Mouse (Mus musculus): ENCODE measurements around the gene Zcchc7. TPM values are rescaled to one million over a fixed set of nuclear protein-coding genes. Genes with fewer than 3 reads are reported as not detected.
"Not testable (repeated sequence)": the region's sequence is repeated elsewhere in the genome, so short reads cannot be mapped to it uniquely, and the experiment has no call there.

The Zcchc7 gene
- polyA plus RNA-seq, 1 experiment: 3.5 TPM

DNA sequence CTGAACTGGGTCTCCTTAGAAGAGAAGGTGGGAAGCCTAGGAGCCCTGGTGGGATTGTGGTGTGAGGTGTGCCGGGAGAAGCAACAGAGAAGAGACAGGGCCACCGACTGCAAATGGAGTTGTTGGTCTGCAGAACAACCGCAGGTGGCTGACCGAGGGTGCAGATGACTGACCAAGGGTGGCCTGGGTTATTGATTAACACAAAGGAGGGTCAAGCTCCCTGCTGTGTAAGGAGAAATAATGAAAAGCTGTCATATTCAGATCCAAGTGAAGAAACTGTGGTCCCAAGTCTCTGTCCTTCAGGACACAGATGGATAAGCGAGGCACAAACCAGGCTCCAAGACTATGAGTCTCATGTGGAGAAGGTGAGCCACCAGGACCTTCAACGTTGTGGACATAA is 187.8 kb downstream of the Zcchc7 start:
- Histone ChIP-seq H3K27ac (ENCODE audit: insufficient read depth, low read depth, low read length) (no peak overlapping the region), H3K4me3 (ENCODE audit: low read depth, low read length) (no peak overlapping the region), H3K4me1 (ENCODE audit: control insufficient read depth, insufficient read depth, insufficient read length, low read length) (no peaks in the 10 kb centered on the region), H3K36me3 (ENCODE audit: control insufficient read depth, insufficient read depth, low read length) (no peaks in the 10 kb centered on the region), H3K27me3 (ENCODE audit: control insufficient read depth, insufficient read depth, low read length) (no peaks in the 10 kb centered on the region)
- WGBS: 48% methylated on average over 6 of the region's 6 CpGs
- TF ChIP-seq POLR2A (IDR thresholded peaks at IDR 0.05; ENCODE audit: low read depth, low read length): no peak
- no peak for TF ChIP-seq CTCF (IDR thresholded peaks at IDR 0.05; ENCODE audit: extremely low read depth, insufficient read length, insufficient replicate concordance, low read depth, low read length)

DNA sequence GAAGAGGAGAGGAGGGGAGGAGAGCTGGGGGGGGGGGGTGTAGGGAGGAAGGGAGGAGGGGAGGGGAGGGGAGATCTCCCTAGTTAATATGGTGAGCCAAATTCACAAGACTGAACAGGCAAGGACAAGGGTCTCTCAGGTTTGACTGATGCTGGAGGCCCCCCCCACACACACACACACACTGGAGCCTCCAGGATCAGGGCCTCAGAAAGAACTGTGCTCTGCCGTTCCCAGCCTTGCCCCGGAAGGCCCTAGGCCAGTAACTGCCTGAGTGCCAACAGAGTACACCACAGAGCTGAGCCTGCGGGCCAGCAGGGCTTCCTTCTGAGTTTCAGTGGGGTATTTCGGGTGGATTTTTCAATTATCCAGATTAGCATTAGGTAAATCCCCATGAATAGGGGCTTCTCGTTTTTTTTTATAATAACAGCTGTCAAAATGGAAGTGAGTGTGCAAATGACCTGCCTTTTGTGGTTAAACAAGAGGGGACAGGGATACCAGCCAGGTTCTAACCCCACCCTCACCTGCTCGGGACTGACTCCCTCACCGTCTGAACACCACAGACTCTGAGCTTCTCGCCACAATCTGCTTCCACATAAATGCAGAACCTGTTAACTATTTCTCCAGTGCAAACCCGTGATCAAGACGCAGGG is 188.9 kb downstream of the Zcchc7 start:
- Histone ChIP-seq H3K36me3 (ENCODE audit: control insufficient read depth, insufficient read depth, low read length) (no peaks in the 10 kb centered on the region), H3K4me3 (ENCODE audit: low read depth, low read length) (no peak overlapping the region), H3K27me3 (ENCODE audit: control insufficient read depth, insufficient read depth, low read length) (no peaks in the 10 kb centered on the region; the same call in 1 of the 2 replicates), H3K4me1 (ENCODE audit: control insufficient read depth, insufficient read depth, insufficient read length, low read length) (no peaks in the 10 kb centered on the region), H3K27ac (ENCODE audit: insufficient read depth, low read depth, low read length) (no peak overlapping the region)
- TF ChIP-seq POLR2A (IDR thresholded peaks at IDR 0.05; ENCODE audit: low read depth, low read length): no peak
- TF ChIP-seq CTCF (IDR thresholded peaks at IDR 0.05; ENCODE audit: extremely low read depth, insufficient read length, insufficient replicate concordance, low read depth, low read length): no peak
- 73% methylated on average over 10 of the region's 10 CpGs for WGBS

DNA sequence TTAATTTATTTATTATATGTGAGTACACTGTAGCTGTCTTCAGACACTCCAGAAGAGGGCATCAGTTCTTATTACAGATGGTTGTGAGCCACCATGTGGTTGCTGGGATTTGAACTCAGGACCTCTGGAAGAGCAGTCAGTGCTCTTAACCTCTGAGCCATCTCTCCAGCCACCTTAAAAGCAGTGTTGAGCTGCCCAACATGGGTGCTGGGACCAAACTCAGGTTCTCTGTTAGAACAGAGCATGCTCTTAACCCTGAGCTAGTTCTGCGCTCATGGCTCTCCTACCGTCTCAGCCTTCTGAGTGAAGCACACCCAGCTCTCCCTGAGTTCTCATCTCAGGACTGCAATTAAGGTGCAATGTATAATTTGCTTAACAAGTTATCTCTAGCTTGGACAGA is 190.4 kb downstream of the Zcchc7 start:
- H3K27ac ChIP-seq (ENCODE audit: insufficient read depth, low read depth, low read length); H3K36me3 ChIP-seq (ENCODE audit: control insufficient read depth, insufficient read depth, low read length); H3K4me3 ChIP-seq (ENCODE audit: low read depth, low read length); H3K4me1 ChIP-seq (ENCODE audit: control insufficient read depth, insufficient read depth, insufficient read length, low read length); H3K27me3 ChIP-seq (ENCODE audit: control insufficient read depth, insufficient read depth, low read length): not testable (repeated sequence)
- WGBS: 93% methylated on average over 2 of the region's 2 CpGs

DNA sequence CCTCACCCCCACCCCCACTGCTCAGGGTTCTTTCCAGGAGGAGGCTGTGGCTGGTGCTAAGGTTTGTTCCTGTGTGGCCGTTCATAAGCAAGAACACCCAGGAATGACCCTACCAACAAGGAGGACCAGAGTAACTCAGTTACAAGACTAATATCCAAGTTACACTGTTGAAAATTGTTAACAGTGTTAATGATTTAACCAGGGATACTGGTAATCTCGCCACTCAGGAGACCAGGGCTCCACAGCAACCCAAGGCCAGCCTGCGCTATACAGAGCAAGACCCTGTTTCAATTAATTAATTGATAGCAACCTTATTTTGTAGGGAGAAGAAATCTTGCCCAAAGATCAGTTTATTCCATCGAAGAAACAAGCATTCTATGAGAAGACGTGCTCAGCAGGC is 191.8 kb downstream of the Zcchc7 start:
- Histone ChIP-seq H3K27me3 (ENCODE audit: control insufficient read depth, insufficient read depth, low read length) (no peaks in the 10 kb centered on the region; the same call in 1 of the 2 replicates), H3K27ac (ENCODE audit: insufficient read depth, low read depth, low read length) (no peak overlapping the region), H3K36me3 (ENCODE audit: control insufficient read depth, insufficient read depth, low read length) (no peaks in the 10 kb centered on the region), H3K4me1 (ENCODE audit: control insufficient read depth, insufficient read depth, insufficient read length, low read length) (no peaks in the 10 kb centered on the region), H3K4me3 (ENCODE audit: low read depth, low read length) (no peak overlapping the region)
- no peak for TF ChIP-seq CTCF (IDR thresholded peaks at IDR 0.05; ENCODE audit: extremely low read depth, insufficient read length, insufficient replicate concordance, low read depth, low read length)
- TF ChIP-seq POLR2A (IDR thresholded peaks at IDR 0.05; ENCODE audit: low read depth, low read length): no peak
- 73% methylated on average over 5 of the region's 5 CpGs for WGBS

DNA sequence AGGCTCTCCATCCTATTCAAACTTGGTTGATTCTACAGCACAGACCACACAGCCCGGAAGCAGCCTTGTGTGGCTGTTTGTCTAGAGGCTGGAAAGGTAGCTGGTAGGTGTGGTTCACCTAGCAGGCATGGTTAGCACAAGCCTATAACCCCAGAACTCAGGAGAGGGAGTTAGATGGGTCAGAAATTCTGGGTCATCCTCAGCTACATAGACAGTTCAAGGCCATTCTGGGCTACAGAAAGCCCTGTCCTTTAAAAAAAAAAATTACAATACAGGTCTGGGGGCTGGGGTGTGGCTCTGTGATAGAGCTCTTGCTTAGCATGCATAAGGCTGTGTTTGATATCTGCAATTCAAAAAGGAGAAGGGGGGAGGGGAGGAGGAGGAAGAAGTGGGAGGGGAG is 192.6 kb downstream of the Zcchc7 start:
- Histone ChIP-seq H3K4me1 (ENCODE audit: control insufficient read depth, insufficient read depth, insufficient read length, low read length) (no peaks in the 10 kb centered on the region), H3K27ac (ENCODE audit: insufficient read depth, low read depth, low read length) (no peak overlapping the region), H3K27me3 (ENCODE audit: control insufficient read depth, insufficient read depth, low read length) (no peaks in the 10 kb centered on the region; the same call in 1 of the 2 replicates), H3K36me3 (ENCODE audit: control insufficient read depth, insufficient read depth, low read length) (no peaks in the 10 kb centered on the region), H3K4me3 (ENCODE audit: low read depth, low read length) (no peak overlapping the region)
- 57% methylated on average over 1 of the region's 1 CpGs for WGBS
- TF ChIP-seq POLR2A (IDR thresholded peaks at IDR 0.05; ENCODE audit: low read depth, low read length): no peak
- TF ChIP-seq CTCF (IDR thresholded peaks at IDR 0.05; ENCODE audit: extremely low read depth, insufficient read length, insufficient replicate concordance, low read depth, low read length): no peak

DNA sequence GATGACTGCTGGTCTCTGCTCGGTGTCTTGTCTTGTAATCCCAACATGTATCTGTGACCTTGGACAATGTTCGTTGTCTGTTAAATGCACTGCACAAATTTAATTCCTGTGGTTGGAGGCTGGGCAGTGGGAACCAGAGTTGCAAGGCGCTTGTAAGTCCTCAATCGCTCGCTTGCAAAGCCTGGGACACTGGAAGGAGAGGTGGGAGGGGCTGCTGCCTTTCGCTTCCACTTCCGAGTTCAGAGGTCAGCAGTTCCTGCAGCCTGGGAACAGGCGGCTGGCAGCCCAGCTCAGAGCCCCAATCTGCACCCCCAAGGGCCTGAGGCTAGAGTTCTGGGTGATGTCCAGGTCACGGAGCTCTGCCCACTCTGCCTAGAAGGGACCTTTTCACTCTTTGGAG is 197.4 kb downstream of the Zcchc7 start:
- H3K36me3 ChIP-seq (ENCODE audit: control insufficient read depth, insufficient read depth, low read length): no peaks in the 10 kb centered on the region

DNA sequence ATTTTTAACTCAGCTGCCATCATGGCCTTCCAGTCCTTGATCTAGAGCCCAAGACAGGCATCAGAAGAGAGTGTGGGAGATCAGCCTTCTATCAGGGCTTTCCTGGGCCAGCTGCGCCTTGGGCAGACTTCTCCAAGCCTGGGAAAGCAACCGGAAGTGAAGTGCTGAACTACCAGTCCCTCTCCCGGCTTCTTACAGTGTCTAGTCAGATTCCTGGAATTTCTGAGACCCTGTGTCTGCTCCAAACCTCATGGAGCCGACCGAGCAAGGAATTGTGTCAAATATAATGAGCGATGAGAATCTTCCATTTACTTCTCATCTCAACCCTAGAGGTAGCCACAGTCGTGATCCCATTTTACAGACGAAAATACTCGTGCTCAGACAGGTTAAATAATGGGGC is 203.1 kb downstream of the Zcchc7 start:
- no peak overlapping the region for H3K27ac ChIP-seq (ENCODE audit: insufficient read depth, low read depth, low read length)
- no peak overlapping the region for H3K4me3 ChIP-seq (ENCODE audit: low read depth, low read length)
- H3K4me1 ChIP-seq (ENCODE audit: control insufficient read depth, insufficient read depth, insufficient read length, low read length): no peaks in the 10 kb centered on the region
- 83% methylated on average over 9 of the region's 9 CpGs for WGBS
- no peaks in the 10 kb centered on the region for H3K36me3 ChIP-seq (ENCODE audit: control insufficient read depth, insufficient read depth, low read length)
- H3K27me3 ChIP-seq (ENCODE audit: control insufficient read depth, insufficient read depth, low read length): peaks cover 5% of the 10 kb centered on the region; the same call in 1 of the 2 replicates
- TF ChIP-seq CTCF (IDR thresholded peaks at IDR 0.05; ENCODE audit: extremely low read depth, insufficient read length, insufficient replicate concordance, low read depth, low read length): no peak
- TF ChIP-seq POLR2A (IDR thresholded peaks at IDR 0.05; ENCODE audit: low read depth, low read length): no peak

More for the DNA sequence above, 197.4 kb downstream of the Zcchc7 start:
- no peak overlapping the region for H3K27ac ChIP-seq (ENCODE audit: insufficient read depth, low read depth, low read length)
- no peak for TF ChIP-seq POLR2A (IDR thresholded peaks at IDR 0.05; ENCODE audit: low read depth, low read length)
- no peak for TF ChIP-seq CTCF (IDR thresholded peaks at IDR 0.05; ENCODE audit: extremely low read depth, insufficient read length, insufficient replicate concordance, low read depth, low read length)
- no peak overlapping the region for H3K4me3 ChIP-seq (ENCODE audit: low read depth, low read length)
- H3K27me3 ChIP-seq (ENCODE audit: control insufficient read depth, insufficient read depth, low read length): no peaks in the 10 kb centered on the region; the same call in 1 of the 2 replicates
- no peaks in the 10 kb centered on the region for H3K4me1 ChIP-seq (ENCODE audit: control insufficient read depth, insufficient read depth, insufficient read length, low read length)
- 73% methylated on average over 9 of the region's 9 CpGs for WGBS

Measured in small intestine, adult 2 months (tissue).